Mouse (Mus musculus): ENCODE data around the gene Tmem52. TPM values are rescaled to one million over a fixed set of nuclear protein-coding genes. Genes with fewer than 3 reads are reported as not detected.
A peak's percentile ranks its signal among the peaks of the same experiment; 100 is the strongest.

Gene Tmem52
- polyA plus RNA-seq, 1 experiment, result 14.7 TPM

DNA sequence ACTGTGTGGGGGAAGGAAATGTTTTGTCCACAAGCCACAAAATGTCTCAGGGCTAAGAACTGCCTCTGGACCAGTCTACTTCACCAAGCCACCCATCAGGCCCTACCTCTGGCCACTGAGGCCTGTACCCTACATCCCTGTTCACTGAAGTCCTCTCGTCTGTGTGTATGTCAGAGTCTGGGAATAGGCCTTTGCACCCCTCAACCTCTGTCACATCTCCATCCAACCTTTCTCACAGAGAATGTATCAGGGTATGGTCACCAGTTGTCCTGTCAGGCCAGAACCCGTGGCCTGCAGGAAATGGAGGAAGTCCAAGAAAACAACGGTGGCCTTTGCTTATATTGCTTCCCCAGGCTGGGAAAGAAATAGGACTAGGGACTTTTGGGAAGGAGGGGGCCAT lies 16.6 kb downstream of the Tmem52 start:
- TF ChIP-seq POLR2A (IDR thresholded peaks at IDR 0.05; ENCODE audit: low read depth, low read length) (no peak), CTCF (conservative IDR thresholded peaks at IDR 0.05; ENCODE audit: insufficient read depth, insufficient read length, low read depth, low read length) (no peak)
- no peak for DNase-seq
- Histone ChIP-seq H3K27me3 (replicated peaks; ENCODE audit: control insufficient read depth, insufficient read depth, low read length) (no peaks in the 10 kb centered on the region), H3K27ac (ENCODE audit: insufficient read depth, low read depth, low read length) (no peak overlapping the region), H3K4me1 (ENCODE audit: control insufficient read depth, insufficient read depth, low read length) (peaks cover 22% of the 10 kb centered on the region), H3K4me3 (ENCODE audit: insufficient read depth, low read depth, low read length) (no peak overlapping the region), H3K36me3 (ENCODE audit: control insufficient read depth, insufficient read depth, low read length) (no peaks in the 10 kb centered on the region)
- 70% methylated on average over 3 of the region's 3 CpGs for WGBS

DNA sequence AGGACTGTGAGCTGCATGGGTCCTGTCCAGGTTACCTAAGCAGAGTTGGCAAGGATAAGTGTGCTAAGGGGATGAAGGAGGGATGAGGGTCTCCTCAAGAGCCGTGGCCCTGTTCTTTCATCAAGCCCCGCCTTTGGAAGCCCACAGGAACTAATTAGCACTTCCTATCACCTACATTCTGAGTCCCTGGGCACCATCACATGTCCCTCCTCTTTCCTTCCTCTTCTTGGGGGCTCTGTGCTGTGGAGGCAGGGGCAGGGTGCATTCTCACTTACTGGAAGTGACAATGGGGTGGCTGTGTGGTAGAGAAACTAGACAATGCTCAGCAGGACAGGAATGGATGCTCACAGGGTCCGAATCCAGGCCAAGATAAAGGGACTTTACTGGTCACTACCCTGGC lies 18.8 kb downstream of the Tmem52 start:
- 52% methylated on average over 3 of the region's 3 CpGs for WGBS

DNA sequence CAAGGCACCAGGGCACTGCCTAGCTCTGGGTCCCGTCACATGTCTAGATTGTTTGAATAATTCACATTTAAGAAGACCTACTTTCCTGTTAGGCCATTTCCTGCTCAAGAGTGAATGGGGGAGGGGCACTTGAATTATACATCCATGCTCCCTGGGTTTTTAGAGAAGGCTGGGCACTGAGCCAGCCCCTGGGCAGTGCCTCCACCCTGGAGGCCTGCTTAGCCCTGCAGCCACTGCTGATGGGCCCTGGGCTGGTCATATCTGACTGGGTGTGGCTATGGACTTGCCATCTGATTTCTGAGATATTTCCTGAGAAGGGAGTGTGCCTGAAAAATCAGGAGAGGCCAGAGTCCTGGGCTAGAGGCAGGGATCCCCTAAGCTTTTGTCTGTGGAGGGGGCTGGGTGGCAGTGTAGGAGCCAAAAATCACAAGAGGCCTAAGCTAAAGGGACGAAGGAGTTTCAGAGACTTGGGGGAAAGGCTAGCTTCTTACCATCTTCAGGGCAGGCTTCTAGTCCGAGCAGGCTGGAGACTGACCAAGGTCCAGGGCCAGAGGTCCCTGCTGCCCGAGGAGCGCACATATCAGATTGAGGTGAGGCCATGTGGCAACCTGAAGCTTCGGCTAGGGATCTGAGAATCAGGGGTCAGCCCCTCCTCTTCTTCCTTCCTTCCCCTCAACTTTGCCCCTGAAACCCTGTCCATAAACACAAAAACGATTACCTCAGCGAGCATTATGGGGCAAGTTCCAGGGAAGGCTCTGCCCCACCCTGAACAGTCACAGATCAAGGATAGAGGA lies 19.5 kb downstream of the Tmem52 start:
- no peak for TF ChIP-seq CTCF (conservative IDR thresholded peaks at IDR 0.05; ENCODE audit: insufficient read depth, insufficient read length, low read depth, low read length)
- TF ChIP-seq POLR2A (IDR thresholded peaks at IDR 0.05; ENCODE audit: low read depth, low read length), result no peak
- peak; percentile 95 for DNase-seq
- Histone ChIP-seq H3K36me3 (ENCODE audit: control insufficient read depth, insufficient read depth, low read length) (no peaks in the 10 kb centered on the region), H3K27me3 (replicated peaks; ENCODE audit: control insufficient read depth, insufficient read depth, low read length) (no peaks in the 10 kb centered on the region), H3K4me3 (ENCODE audit: insufficient read depth, low read depth, low read length) (no peak overlapping the region), H3K4me1 (ENCODE audit: control insufficient read depth, insufficient read depth, low read length) (peaks cover 25% of the 10 kb centered on the region), H3K27ac (ENCODE audit: insufficient read depth, low read depth, low read length) (peak overlapping the region; percentile 87)
- WGBS, result 28% methylated on average over 8 of the region's 8 CpGs

More for the DNA sequence above, 18.8 kb downstream of the Tmem52 start:
- Histone ChIP-seq H3K4me1 (ENCODE audit: control insufficient read depth, insufficient read depth, low read length) (peaks cover 25% of the 10 kb centered on the region), H3K27me3 (replicated peaks; ENCODE audit: control insufficient read depth, insufficient read depth, low read length) (no peaks in the 10 kb centered on the region), H3K36me3 (ENCODE audit: control insufficient read depth, insufficient read depth, low read length) (no peaks in the 10 kb centered on the region), H3K4me3 (ENCODE audit: insufficient read depth, low read depth, low read length) (no peak overlapping the region), H3K27ac (ENCODE audit: insufficient read depth, low read depth, low read length) (peak overlapping the region; percentile 87)
- no peak for TF ChIP-seq POLR2A (IDR thresholded peaks at IDR 0.05; ENCODE audit: low read depth, low read length)
- TF ChIP-seq CTCF (conservative IDR thresholded peaks at IDR 0.05; ENCODE audit: insufficient read depth, insufficient read length, low read depth, low read length), result no peak
- peak; percentile 24 for DNase-seq

DNA sequence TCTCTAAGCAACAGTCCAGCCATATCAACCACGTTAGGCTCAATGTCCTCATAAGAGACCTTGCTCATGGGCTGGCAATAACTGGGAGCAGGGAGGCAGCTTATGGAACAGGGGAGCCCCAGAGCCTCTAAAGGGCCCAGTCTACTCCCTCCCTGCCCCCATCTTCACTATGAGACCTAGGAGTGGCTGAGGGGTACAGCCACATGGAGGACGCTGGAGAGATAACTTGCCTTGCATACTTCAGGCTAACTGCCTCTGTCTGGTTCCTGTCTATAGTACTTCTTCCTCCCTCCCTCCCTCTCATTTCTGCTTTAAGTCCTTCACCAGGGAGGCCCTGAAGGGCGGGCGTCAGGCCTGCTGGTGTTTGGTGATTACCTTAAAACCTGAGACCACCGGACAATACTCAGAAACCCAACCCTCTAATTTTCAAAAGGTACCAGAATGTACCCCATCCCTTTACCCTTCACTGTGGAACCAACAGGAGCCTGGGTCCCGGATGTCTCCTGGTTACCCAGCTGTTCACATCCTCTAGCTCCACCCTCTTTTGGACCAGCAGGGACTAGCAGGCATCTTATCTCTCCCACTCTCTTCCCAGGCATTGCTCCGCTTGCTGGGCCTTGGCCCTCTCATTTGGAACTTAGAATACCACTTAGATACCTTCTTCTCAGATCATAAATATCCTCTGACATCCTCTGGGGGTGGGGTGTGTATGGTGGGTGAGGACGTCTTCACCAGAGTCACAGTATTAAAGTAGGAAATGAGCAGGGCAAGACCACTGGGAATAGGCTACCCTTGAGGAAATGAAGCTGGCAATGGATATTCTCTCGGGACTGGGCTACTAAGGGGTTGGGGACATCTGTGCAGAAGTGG lies 20.4 kb downstream of the Tmem52 start:
- Histone ChIP-seq H3K4me3 (ENCODE audit: insufficient read depth, low read depth, low read length) (no peak overlapping the region), H3K27me3 (replicated peaks; ENCODE audit: control insufficient read depth, insufficient read depth, low read length) (no peaks in the 10 kb centered on the region), H3K4me1 (ENCODE audit: control insufficient read depth, insufficient read depth, low read length) (peaks cover 25% of the 10 kb centered on the region), H3K27ac (ENCODE audit: insufficient read depth, low read depth, low read length) (peak overlapping the region; percentile 87), H3K36me3 (ENCODE audit: control insufficient read depth, insufficient read depth, low read length) (no peaks in the 10 kb centered on the region)
- 83% methylated on average over 9 of the region's 9 CpGs for whole genome bisulfite sequencing
- TF ChIP-seq CTCF (conservative IDR thresholded peaks at IDR 0.05; ENCODE audit: insufficient read depth, insufficient read length, low read depth, low read length), result no peak
- no peak for TF ChIP-seq POLR2A (IDR thresholded peaks at IDR 0.05; ENCODE audit: low read depth, low read length)
- DNase-seq, result no peak

DNA sequence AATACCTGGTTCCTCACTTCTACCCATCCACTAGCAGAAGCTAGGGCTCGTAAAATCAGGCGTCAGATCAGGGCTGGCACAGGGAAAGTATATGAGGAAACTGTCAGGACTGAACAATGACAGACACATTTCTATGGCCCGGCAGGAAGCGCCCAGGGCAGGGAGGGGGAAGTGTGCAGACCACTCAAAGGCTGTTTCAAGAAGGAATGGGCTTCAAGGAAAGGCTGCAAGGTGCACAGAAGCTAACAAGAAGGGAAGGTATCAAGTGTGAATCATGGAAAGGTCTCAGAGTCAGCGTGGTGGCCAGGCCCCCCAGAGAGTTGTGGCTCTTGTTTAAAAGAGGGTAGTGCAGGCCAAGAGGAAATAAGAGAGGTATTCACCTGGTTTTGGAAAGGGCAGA lies 21.5 kb downstream of the Tmem52 start:
- Histone ChIP-seq H3K27me3 (replicated peaks; ENCODE audit: control insufficient read depth, insufficient read depth, low read length) (no peaks in the 10 kb centered on the region), H3K27ac (ENCODE audit: insufficient read depth, low read depth, low read length) (peak overlapping the region; percentile 86), H3K4me1 (ENCODE audit: control insufficient read depth, insufficient read depth, low read length) (peaks cover 25% of the 10 kb centered on the region), H3K36me3 (ENCODE audit: control insufficient read depth, insufficient read depth, low read length) (no peaks in the 10 kb centered on the region), H3K4me3 (ENCODE audit: insufficient read depth, low read depth, low read length) (peak overlapping the region; percentile 73)
- TF ChIP-seq CTCF (conservative IDR thresholded peaks at IDR 0.05; ENCODE audit: insufficient read depth, insufficient read length, low read depth, low read length), result no peak
- no peak for TF ChIP-seq POLR2A (IDR thresholded peaks at IDR 0.05; ENCODE audit: low read depth, low read length)
- DNase-seq, result no peak
- WGBS, result 29% methylated on average over 5 of the region's 5 CpGs

DNA sequence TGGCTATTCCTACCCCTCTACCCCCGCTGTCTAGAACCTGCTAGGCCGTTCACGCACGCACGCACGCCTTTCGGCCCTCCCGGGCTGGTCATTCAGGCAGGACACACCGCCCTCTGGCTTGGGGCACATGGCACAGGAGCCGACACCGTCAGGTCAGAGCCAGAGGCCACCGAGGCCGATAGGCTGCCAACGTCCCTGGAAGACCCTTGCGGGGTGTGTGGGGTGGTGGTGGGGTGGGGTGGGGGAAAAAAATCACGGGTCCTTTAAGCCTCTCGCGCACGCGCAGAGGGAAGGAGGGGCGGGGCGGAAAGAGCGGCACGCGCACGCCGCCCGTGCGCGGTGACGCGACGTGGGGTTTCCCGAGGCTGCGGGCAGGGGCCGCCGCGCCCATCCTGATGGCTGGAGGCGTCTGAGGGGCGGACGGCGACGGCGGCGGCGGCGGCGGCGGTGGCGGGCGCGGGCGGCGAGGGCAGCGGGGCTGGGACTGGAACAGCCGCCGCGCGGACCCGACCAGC lies 22.1 kb downstream of the Tmem52 start, which contains the start of gene Gnb1:
Gene Gnb1, plus strand, starts transcription at position 372 of the 515 bp plus-strand sequence.
- Histone ChIP-seq H3K36me3 (ENCODE audit: control insufficient read depth, insufficient read depth, low read length) (no peaks in the 10 kb centered on the region), H3K27ac (ENCODE audit: insufficient read depth, low read depth, low read length) (peak within 1 kb of the TSS; percentile 86), H3K27me3 (replicated peaks; ENCODE audit: control insufficient read depth, insufficient read depth, low read length) (no peaks in the 10 kb centered on the region), H3K4me1 (ENCODE audit: control insufficient read depth, insufficient read depth, low read length) (peaks cover 25% of the 10 kb centered on the region), H3K4me3 (ENCODE audit: insufficient read depth, low read depth, low read length) (peak within 1 kb of the TSS; percentile 73)
- 1% methylated on average over 59 of the region's 60 CpGs for WGBS
- TF ChIP-seq CTCF (conservative IDR thresholded peaks at IDR 0.05; ENCODE audit: insufficient read depth, insufficient read length, low read depth, low read length), result no peak
- TF ChIP-seq POLR2A (IDR thresholded peaks at IDR 0.05; ENCODE audit: low read depth, low read length), result no peak
- DNase-seq, result peak; percentile 95

Measured in kidney, adult 2 months (tissue).